Mouse (Mus musculus) lung, postnatal 25 days (tissue): ENCODE results near the gene Dph2.

Experiments
- DNase-seq: peaks from one replicate; pipeline ENCODE4 v3.0.0; 2022; ENCODE audit warnings: low spot score

Dph2 gene

GRCm38 (mm10) chr4:117912131-117912561, 20.3 kb upstream of the Dph2 start:
- DNase-seq, result no peak

DNA sequence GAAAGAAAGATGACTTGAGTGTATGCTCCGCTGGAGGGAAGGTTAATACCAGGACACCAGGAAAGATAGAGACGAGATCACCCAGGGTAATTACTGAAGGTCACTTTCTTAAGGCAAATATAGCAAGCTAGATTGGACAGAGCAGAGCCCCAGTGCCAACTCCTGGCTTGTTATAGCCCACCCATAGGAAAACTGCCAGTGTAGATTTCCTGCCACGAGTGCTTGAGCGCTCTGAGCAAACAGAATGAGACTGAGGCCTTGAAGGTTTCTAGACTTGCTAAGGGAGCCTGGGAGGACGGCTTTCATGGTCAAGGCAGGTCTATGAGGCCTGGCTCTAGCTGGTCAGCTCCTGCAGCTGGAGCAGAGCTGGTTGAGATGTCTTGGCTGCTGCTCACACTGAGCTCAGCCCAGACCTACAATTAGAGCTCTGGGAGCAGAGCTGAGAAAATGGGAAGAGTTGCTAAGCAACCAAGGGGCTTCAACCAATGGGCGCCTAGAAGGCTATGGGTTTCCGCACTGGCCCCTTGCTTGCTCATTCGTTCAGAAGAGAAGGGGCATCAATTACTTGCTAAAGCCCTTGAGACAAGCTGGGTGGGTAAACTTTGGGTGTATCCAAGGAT, 17.1 kb upstream of the Dph2 start:
- DNase-seq, result no peak

DNA sequence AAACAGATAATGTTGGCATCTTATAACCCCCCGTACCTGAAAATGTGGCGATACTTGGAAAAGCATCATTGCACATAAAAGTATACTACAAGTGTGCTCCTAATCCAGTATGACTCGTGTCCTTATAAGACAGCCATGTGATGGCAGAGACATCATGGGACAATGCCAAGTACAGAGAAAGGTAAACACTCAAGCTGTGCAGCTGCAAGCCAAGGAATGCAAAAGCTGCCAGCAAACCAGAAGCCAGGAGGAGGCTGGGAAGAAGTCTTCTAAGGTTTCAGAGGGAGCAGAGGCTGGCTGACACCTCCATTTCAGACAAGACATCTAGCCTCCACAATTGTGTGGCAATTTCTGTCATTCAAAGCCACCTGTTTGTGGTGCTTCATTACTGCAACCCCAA, 14.4 kb upstream of the Dph2 start:
- DNase-seq, result peak; percentile 88

GRCm38 (mm10) chr4:117904761-117905160, 12.9 kb upstream of the Dph2 start:
- DNase-seq, result no peak

DNA sequence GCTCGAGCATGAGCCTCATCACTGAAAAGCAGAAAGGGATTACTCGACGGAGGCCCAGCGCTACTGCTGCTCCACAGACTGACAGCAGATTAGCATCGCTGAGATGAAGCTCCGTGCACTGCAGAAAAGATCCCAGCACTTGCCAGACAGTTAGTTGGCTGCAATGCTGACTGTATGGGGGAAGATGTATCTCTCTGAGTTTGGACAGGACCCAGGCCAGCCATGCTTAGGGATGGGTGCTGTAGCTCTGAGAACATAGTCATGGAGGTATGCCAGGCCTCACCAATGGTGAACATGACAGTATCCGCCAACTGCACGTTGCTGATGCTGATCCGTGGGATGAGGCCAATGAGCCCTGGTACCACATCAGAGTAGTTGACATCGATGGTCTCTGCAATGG, 12.3 kb upstream of the Dph2 start:
- DNase-seq, result no peak

- peak; percentile 71 for DNase-seq
Measured at GRCm38 (mm10) chr4:117898111-117898510, 6.3 kb upstream of the Dph2 start.

DNA sequence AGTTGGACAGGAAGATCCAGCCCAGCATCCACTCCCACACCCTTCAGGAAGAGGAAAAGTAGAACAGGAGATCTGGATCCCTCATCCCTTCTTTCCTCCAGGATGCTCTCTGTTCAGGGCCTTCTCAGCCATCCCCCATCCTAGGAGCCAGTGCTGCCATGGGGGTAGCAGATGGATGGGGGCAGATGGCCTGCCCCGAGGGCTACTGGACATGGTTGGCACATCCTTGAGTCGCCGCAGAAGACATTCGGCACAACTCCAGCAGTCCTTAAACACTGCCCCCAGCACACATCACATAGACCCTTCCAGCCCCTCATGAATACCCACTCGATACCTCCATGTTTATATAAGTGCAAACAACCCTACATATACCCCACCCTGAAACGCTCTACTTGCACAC, 4.2 kb upstream of the Dph2 start:
- DNase-seq, result no peak

- DNase-seq, result no peak
Measured at GRCm38 (mm10) chr4:117895339-117895738, 3.5 kb upstream of the Dph2 start.

DNA sequence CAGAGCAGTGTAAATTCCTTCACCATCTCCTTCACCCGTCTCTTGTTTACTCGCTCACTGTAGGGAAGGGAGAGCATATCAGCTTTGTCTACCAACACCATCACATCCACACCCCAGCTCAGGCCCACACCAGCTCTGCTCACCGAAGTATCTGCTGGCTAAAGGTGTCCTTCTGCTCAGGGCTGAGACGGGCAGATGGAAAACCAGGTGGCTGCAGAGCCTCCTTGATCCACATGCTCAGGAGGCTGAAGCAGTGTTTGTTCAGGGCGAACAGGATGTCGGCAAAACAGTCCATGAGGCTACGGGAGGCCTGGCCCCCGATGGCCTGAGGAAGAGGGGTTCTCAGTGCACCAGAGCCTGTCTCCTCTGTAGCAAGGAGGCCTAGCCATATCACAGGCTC, 2.8 kb upstream of the Dph2 start:
- no peak for DNase-seq

- no peak for DNase-seq
Measured at GRCm38 (mm10) chr4:117893376-117893775, 1.5 kb upstream of the Dph2 start.

GRCm38 (mm10) chr4:117890750-117891149, 1.1 kb downstream of the Dph2 start:
- no peak for DNase-seq

DNA sequence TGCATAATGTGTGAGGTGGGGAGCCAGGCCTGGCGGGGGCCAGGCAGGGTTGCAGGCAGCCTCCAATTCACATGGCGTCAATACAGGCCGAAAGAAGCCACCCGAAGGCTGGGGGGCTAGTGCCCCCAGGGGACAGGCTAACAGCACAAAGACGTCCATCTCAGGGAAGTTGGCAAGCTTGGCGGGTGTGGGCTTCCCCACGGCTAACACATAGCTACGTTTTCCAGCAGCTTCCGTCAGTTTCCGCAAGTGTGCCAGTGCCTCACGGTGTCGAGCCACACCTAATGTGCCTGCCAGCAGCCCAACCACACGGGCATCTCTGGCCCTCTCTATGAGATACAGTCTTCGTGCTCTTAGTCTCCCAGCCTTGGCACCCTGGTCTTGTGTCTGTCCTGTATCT, 1.8 kb downstream of the Dph2 start:
- DNase-seq, result no peak

- no peak for DNase-seq
Measured at GRCm38 (mm10) chr4:117889471-117889870, 2.4 kb downstream of the Dph2 start.

DNA sequence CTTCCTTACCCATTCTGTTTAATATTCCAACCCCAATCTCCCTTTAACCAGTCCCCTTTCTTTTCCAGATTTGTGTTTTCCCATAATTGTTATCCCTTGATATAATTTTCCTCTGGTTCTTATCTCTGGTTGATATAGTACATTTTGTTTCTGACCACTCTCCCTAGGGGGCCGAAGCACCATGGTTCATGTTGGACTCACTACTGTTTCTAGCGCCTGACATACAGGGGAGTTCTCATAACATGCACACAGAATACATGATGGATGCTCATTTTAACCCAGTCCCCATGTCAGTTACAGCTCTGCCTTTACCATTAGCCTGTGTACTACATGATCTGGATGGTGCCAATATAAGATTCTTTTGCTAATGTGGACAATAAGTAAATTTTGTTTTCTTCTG, 3.9 kb downstream of the Dph2 start:
- no peak for DNase-seq

GRCm38 (mm10) chr4:117887133-117887532, 4.7 kb downstream of the Dph2 start, which contains the start of gene Atp6v0b:
TSS of gene Atp6v0b (minus strand) at chr4:117887333.
- DNase-seq, result peak; percentile 95

- DNase-seq, result no peak
Measured at GRCm38 (mm10) chr4:117886644-117887043, 5.2 kb downstream of the Dph2 start.

DNA sequence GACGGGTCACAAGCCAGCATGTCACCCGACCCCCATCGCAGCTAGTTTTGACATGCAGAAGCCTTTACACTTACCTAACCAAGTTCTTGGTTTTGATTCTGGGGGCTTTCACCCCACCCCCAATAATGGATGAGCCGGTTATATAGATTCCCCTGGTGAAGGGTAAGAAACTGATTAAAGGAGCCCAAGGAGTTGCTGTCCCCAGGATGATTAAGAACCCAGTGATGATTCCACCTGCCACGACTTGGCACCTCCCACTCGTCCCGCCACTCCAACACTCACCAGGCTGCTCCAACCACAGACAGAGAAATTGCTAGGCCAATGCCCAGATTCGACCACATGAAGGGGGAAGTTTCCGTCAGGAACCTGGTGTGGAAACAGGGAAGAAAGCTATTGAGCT, 5.8 kb downstream of the Dph2 start:
- no peak for DNase-seq

GRCm38 (mm10) chr4:117885093-117885492, 6.7 kb downstream of the Dph2 start:
- no peak for DNase-seq

DNA sequence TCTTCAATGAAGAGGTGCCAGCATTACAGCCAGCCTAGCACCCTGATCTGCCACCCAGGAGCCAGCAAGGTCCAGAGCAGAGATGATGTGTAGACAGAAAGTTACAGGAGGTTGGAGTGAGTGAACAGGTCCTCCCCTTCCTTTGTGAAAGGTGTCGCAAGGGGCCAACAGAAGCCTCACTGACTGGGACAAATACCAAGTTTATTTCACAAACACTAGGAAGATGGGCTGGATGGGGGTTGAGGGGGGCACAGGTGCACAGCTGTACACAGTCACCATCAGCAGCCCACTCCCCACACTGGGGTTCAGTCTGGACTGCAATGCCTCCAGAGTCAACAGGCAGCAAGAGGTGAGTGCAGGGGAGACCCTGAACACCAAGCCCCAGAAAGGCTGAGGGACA, 7.7 kb downstream of the Dph2 start:
- DNase-seq, result no peak

DNA sequence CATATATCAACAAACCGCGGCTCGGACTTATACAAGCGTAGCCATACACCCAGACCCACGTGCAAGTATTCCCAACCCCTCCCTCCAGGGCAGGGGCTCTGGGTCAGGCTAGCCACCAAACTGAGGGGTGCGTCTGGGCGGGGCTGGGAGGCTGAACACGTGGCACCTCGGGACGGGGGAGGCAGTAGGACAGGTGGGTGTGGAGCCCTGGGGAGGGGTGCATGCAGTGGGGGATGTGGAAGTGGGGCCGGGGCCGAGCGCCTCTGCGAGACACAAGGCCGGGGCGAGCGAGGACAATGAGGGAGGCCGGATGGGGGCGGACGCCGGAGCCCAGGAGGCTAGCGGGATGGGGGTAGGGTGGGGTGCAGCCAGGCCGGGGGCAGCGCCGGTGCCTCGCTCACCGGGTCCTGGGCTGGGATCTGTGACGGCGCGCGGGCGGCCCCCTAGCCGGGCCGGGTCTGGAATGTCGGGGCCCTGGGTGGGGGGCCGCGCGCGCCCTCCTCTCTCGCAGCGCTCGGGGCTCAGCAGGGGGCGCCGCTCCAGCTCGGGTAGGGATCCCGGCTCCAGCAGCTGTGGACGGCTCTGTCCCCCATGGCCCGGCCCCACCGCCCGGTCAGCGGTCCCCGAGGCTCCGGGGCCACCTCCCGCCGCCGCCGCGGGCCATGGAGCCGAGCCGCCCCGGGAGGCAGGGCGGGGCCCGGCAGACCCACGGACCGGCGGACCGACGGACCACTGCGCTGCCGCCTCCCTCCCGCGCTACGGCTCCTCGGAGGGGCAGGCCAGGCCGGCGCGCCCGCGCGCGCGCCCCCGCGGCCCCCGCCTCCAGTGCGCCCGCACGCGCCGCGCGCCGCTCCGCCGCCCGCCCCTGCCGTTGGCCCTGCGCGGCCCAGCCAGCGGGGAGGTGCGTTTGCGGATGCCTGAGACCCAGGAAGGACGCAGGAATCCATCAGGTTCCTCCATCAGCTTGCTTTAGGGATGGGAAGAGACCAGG, 8.8 kb downstream of the Dph2 start, which contains the start of gene B4galt2:
Gene B4galt2 (minus strand): TSS at position 787 of the 991 bp plus-strand sequence.
- no peak for DNase-seq

GRCm38 (mm10) chr4:117878703-117879102, 13.1 kb downstream of the Dph2 start:
- DNase-seq, result no peak

DNA sequence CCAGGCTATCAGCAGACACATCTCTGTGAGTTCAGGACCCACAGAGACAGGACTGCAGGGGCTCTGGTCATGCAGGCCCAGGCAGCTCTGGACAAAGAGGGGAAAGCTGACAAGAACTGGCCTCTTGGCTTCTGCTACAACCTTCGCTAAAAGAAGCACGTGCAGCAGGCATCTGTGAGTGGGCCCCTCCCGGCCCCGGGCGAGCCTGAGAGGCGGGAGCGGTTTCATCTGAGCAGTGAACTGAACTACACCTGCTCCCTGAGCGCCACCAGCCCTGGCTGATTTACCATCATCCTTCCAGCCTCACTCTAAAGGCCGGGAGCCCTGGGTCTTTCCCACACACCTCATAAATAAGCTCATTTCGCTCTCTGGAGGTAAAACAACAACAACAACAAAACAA, 13.5 kb downstream of the Dph2 start:
- DNase-seq, result no peak

GRCm38 (mm10) chr4:117873615-117874014, 18.2 kb downstream of the Dph2 start:
- no peak for DNase-seq
